Mouse (Mus musculus): Measurements from ENCODE around the gene Tent4a. TPM values are rescaled to one million over a fixed set of nuclear protein-coding genes. Genes with fewer than 3 reads are reported as not detected.
A peak's percentile ranks its signal among the peaks of the same experiment; 100 is the strongest.

Tent4a gene
- polyA plus RNA-seq, 1 experiment from 2014 or later = 5.0 TPM

GRCm38 (mm10) chr13:69550831-69551230 lies 16.4 kb upstream of the Tent4a start:
- no peak overlapping the region for H3K4me2 ChIP-seq (replicated peaks; ENCODE audit: low read depth, low read length)
- H3K4me3 ChIP-seq (ENCODE audit: low read length) = no peak overlapping the region
- no peaks in the 10 kb centered on the region for H3K4me1 ChIP-seq (ENCODE audit: insufficient read depth, low read length)
- H3K27ac ChIP-seq (ENCODE audit: low read length) = no peak overlapping the region
- no peak overlapping the region for H3K9ac ChIP-seq (replicated peaks; ENCODE audit: low read length)
- 86% methylated on average over 2 of the region's 2 CpGs for WGBS
- H3K27me3 ChIP-seq (ENCODE audit: insufficient read depth, low read length) = no peaks in the 10 kb centered on the region
- H3K9me3 ChIP-seq (ENCODE audit: low read length) = no peaks in the 10 kb centered on the region
- ATAC-seq (ENCODE audit: low FRiP score, low TSS enrichment) = no peak
- H3K36me3 ChIP-seq (ENCODE audit: insufficient read depth, low read length) = no peaks in the 10 kb centered on the region

GRCm38 (mm10) chr13:69549980-69550379 lies 15.6 kb upstream of the Tent4a start:
- Histone ChIP-seq H3K27ac (ENCODE audit: low read length) (no peak overlapping the region), H3K27me3 (ENCODE audit: insufficient read depth, low read length) (no peaks in the 10 kb centered on the region), H3K4me2 (replicated peaks; ENCODE audit: low read depth, low read length) (no peak overlapping the region), H3K4me3 (ENCODE audit: low read length) (no peak overlapping the region), H3K9me3 (ENCODE audit: low read length) (no peaks in the 10 kb centered on the region), H3K36me3 (ENCODE audit: insufficient read depth, low read length) (no peaks in the 10 kb centered on the region), H3K9ac (replicated peaks; ENCODE audit: low read length) (no peak overlapping the region), H3K4me1 (ENCODE audit: insufficient read depth, low read length) (no peaks in the 10 kb centered on the region)
- WGBS = 51% methylated on average over 8 of the region's 8 CpGs
- ATAC-seq (ENCODE audit: low FRiP score, low TSS enrichment) = no peak

- Histone ChIP-seq H3K9ac (replicated peaks; ENCODE audit: low read length) (no peak overlapping the region), H3K9me3 (ENCODE audit: low read length) (no peaks in the 10 kb centered on the region), H3K36me3 (ENCODE audit: insufficient read depth, low read length) (no peaks in the 10 kb centered on the region), H3K4me3 (ENCODE audit: low read length) (no peak overlapping the region), H3K27me3 (ENCODE audit: insufficient read depth, low read length) (no peaks in the 10 kb centered on the region), H3K4me2 (replicated peaks; ENCODE audit: low read depth, low read length) (no peak overlapping the region), H3K4me1 (ENCODE audit: insufficient read depth, low read length) (peaks cover 10% of the 10 kb centered on the region), H3K27ac (ENCODE audit: low read length) (no peak overlapping the region)
- 73% methylated on average over 16 of the region's 16 CpGs for WGBS
- no peak for ATAC-seq (ENCODE audit: low FRiP score, low TSS enrichment)
Measured at GRCm38 (mm10) chr13:69547488-69548180, 13.2 kb upstream of the Tent4a start.

GRCm38 (mm10) chr13:69545019-69545418 lies 10.6 kb upstream of the Tent4a start:
- Histone ChIP-seq H3K36me3 (ENCODE audit: insufficient read depth, low read length) (no peaks in the 10 kb centered on the region), H3K9ac (replicated peaks; ENCODE audit: low read length) (no peak overlapping the region), H3K9me3 (ENCODE audit: low read length) (no peaks in the 10 kb centered on the region), H3K27me3 (ENCODE audit: insufficient read depth, low read length) (no peaks in the 10 kb centered on the region), H3K4me3 (ENCODE audit: low read length) (no peak overlapping the region), H3K27ac (ENCODE audit: low read length) (no peak overlapping the region), H3K4me1 (ENCODE audit: insufficient read depth, low read length) (peaks cover 20% of the 10 kb centered on the region), H3K4me2 (replicated peaks; ENCODE audit: low read depth, low read length) (no peak overlapping the region)
- 33% methylated on average over 3 of the region's 3 CpGs for WGBS
- no peak; the same call in 1 of the 2 replicates for ATAC-seq (ENCODE audit: low FRiP score, low TSS enrichment)

GRCm38 (mm10) chr13:69543595-69543994 lies 9.2 kb upstream of the Tent4a start:
- 40% methylated on average over 12 of the region's 12 CpGs for WGBS
- H3K9me3 ChIP-seq (ENCODE audit: low read length) = no peaks in the 10 kb centered on the region
- H3K27me3 ChIP-seq (ENCODE audit: insufficient read depth, low read length) = no peaks in the 10 kb centered on the region
- peaks cover 20% of the 10 kb centered on the region for H3K4me1 ChIP-seq (ENCODE audit: insufficient read depth, low read length)
- H3K9ac ChIP-seq (replicated peaks; ENCODE audit: low read length) = 0 out of 2 replicates have a peak overlapping the region, but pooled peaks have one; percentile 6
- no peaks in the 10 kb centered on the region for H3K36me3 ChIP-seq (ENCODE audit: insufficient read depth, low read length)
- H3K4me2 ChIP-seq (replicated peaks; ENCODE audit: low read depth, low read length) = peak overlapping the region; percentile 45
- no peak overlapping the region for H3K27ac ChIP-seq (ENCODE audit: low read length)
- peak overlapping the region; percentile 16 for H3K4me3 ChIP-seq (ENCODE audit: low read length)
- ATAC-seq (ENCODE audit: low FRiP score, low TSS enrichment) = 0 out of 2 replicates have a peak, but pooled peaks have one; percentile 43

GRCm38 (mm10) chr13:69542571-69543352 lies 8.3 kb upstream of the Tent4a start:
- 0 out of 2 replicates have a peak, but pooled peaks have one; percentile 28 for ATAC-seq (ENCODE audit: low FRiP score, low TSS enrichment)
- Histone ChIP-seq H3K9ac (replicated peaks; ENCODE audit: low read length) (no peak overlapping the region; the same call in 1 of the 2 replicates), H3K27me3 (ENCODE audit: insufficient read depth, low read length) (no peaks in the 10 kb centered on the region), H3K36me3 (ENCODE audit: insufficient read depth, low read length) (no peaks in the 10 kb centered on the region), H3K9me3 (ENCODE audit: low read length) (no peaks in the 10 kb centered on the region), H3K4me1 (ENCODE audit: insufficient read depth, low read length) (peaks cover 20% of the 10 kb centered on the region), H3K4me3 (ENCODE audit: low read length) (no peak overlapping the region), H3K4me2 (replicated peaks; ENCODE audit: low read depth, low read length) (0 out of 2 replicates have a peak overlapping the region, but pooled peaks have one; percentile 0), H3K27ac (ENCODE audit: low read length) (no peak overlapping the region)
- 22% methylated on average over 17 of the region's 17 CpGs for WGBS

GRCm38 (mm10) chr13:69541776-69542175 lies 7.4 kb upstream of the Tent4a start:
- Histone ChIP-seq H3K4me1 (ENCODE audit: insufficient read depth, low read length) (peaks cover 20% of the 10 kb centered on the region), H3K27ac (ENCODE audit: low read length) (no peak overlapping the region; the same call in 1 of the 2 replicates), H3K9me3 (ENCODE audit: low read length) (no peaks in the 10 kb centered on the region), H3K4me2 (replicated peaks; ENCODE audit: low read depth, low read length) (no peak overlapping the region), H3K4me3 (ENCODE audit: low read length) (no peak overlapping the region), H3K36me3 (ENCODE audit: insufficient read depth, low read length) (no peaks in the 10 kb centered on the region), H3K27me3 (ENCODE audit: insufficient read depth, low read length) (no peaks in the 10 kb centered on the region), H3K9ac (replicated peaks; ENCODE audit: low read length) (no peak overlapping the region)
- WGBS = 35% methylated on average over 10 of the region's 10 CpGs
- ATAC-seq (ENCODE audit: low FRiP score, low TSS enrichment) = no peak

- H3K9me3 ChIP-seq (ENCODE audit: low read length) = no peaks in the 10 kb centered on the region
- peak overlapping the region; percentile 10; the same call in 1 of the 2 replicates for H3K27ac ChIP-seq (ENCODE audit: low read length)
- H3K27me3 ChIP-seq (ENCODE audit: insufficient read depth, low read length) = no peaks in the 10 kb centered on the region
- no peak overlapping the region for H3K9ac ChIP-seq (replicated peaks; ENCODE audit: low read length)
- WGBS = 66% methylated on average over 6 of the region's 6 CpGs
- H3K4me3 ChIP-seq (ENCODE audit: low read length) = no peak overlapping the region
- ATAC-seq (ENCODE audit: low FRiP score, low TSS enrichment) = no peak
- H3K36me3 ChIP-seq (ENCODE audit: insufficient read depth, low read length) = no peaks in the 10 kb centered on the region
- peaks cover 22% of the 10 kb centered on the region for H3K4me1 ChIP-seq (ENCODE audit: insufficient read depth, low read length)
- H3K4me2 ChIP-seq (replicated peaks; ENCODE audit: low read depth, low read length) = no peak overlapping the region
Measured at GRCm38 (mm10) chr13:69541209-69541608, 6.8 kb upstream of the Tent4a start.

- no peak for ATAC-seq (ENCODE audit: low FRiP score, low TSS enrichment)
- Histone ChIP-seq H3K27ac (ENCODE audit: low read length) (no peak overlapping the region), H3K4me3 (ENCODE audit: low read length) (no peak overlapping the region), H3K4me1 (ENCODE audit: insufficient read depth, low read length) (peaks cover 22% of the 10 kb centered on the region), H3K9me3 (ENCODE audit: low read length) (no peaks in the 10 kb centered on the region), H3K4me2 (replicated peaks; ENCODE audit: low read depth, low read length) (no peak overlapping the region), H3K27me3 (ENCODE audit: insufficient read depth, low read length) (no peaks in the 10 kb centered on the region), H3K36me3 (ENCODE audit: insufficient read depth, low read length) (no peaks in the 10 kb centered on the region), H3K9ac (replicated peaks; ENCODE audit: low read length) (no peak overlapping the region)
- 37% methylated on average over 4 of the region's 4 CpGs for WGBS
Measured at GRCm38 (mm10) chr13:69538327-69538726, 3.9 kb upstream of the Tent4a start.

- Histone ChIP-seq H3K4me2 (replicated peaks; ENCODE audit: low read depth, low read length) (no peak overlapping the region), H3K4me1 (ENCODE audit: insufficient read depth, low read length) (peaks cover 25% of the 10 kb centered on the region), H3K4me3 (ENCODE audit: low read length) (no peak overlapping the region), H3K27me3 (ENCODE audit: insufficient read depth, low read length) (no peaks in the 10 kb centered on the region), H3K9ac (replicated peaks; ENCODE audit: low read length) (no peak overlapping the region), H3K27ac (ENCODE audit: low read length) (no peak overlapping the region), H3K9me3 (ENCODE audit: low read length) (no peaks in the 10 kb centered on the region), H3K36me3 (ENCODE audit: insufficient read depth, low read length) (no peaks in the 10 kb centered on the region)
- 77% methylated on average over 7 of the region's 7 CpGs for WGBS
- ATAC-seq (ENCODE audit: low FRiP score, low TSS enrichment) = no peak
Measured at GRCm38 (mm10) chr13:69537366-69537765, 2.9 kb upstream of the Tent4a start.

Data from kidney, embryonic 16.5 days (tissue).